Mouse (Mus musculus) cerebellum, postnatal 25 days (tissue): ENCODE data around the gene Wdr77.
"Not testable (repeated sequence)": the region's sequence is repeated elsewhere in the genome, so short reads cannot be mapped to it uniquely, and the experiment has no call there.

Experiments used
- DNase-seq, 2 experiments: peaks; one replicate each; pipeline ENCODE4 v3.0.0; 2021; ENCODE audit warnings: mixed read lengths in 2 of 2

Gene Wdr77

GRCm38 (mm10) chr3:105958974-105959580, at the start of gene Wdr77:
Wdr77 (plus strand) TSS chr3:105959369.
- peak; percentile 97 for DNase-seq

DNA sequence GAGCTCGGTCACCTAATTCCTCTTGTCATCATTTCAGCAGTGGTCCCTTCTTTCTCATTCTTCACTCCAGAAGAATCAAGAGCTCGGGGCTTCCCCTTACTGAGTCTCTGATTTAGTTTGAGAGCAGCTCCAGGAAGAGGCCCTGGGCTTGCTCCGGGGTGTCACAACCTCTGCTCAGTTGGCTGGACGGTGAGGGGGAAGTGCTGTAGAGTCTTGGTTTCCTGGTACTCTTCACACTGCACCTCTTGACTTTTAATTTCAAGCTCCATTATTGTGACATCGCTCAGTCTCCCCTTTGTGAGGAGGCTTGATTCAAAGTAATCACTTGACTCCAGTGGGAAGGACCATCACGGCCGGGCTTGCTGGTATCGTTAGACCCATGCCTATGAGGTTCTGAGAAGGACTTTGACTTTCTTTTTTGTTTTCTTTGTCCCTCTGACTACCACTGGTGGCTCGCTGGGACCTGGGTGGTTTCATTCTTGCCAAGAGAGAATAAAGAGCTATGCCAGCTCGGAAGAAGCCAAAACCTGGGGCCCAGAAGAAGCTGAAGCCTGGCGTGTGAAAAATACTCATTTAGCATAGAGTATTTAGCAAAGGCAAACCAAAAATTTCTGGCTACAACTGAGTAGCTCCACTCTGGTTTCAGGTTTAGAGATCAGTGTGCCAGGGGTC, 48.5 kb upstream of the Wdr77 start:
- no peak for DNase-seq

GRCm38 (mm10) chr3:105912097-105912880, 46.9 kb upstream of the Wdr77 start:
- no peak for DNase-seq

GRCm38 (mm10) chr3:105913839-105914681, 45.1 kb upstream of the Wdr77 start:
- no peak for DNase-seq

DNA sequence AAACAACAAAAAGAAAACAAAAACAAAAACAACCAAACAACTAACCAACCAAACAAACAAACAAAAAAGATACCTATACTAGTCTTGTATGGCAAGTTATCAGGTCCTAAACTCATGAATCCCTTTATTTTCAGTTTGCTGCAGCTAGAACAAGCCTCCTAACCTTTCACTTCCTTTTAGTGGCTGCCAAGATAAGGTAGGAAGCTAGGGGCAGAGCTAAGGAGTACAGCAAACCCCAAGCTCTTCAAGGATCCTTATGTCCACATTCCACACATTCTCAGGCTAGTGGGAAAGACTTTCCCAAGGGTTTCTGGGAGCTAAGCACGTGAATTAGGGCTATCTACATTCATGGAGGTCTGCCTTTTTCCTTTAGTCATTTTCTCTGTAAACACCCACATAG, 43.9 kb upstream of the Wdr77 start:
- no peak for DNase-seq

- not testable (repeated sequence) for DNase-seq
Measured at GRCm38 (mm10) chr3:105916455-105916854, 42.7 kb upstream of the Wdr77 start.

- no peak for DNase-seq
Measured at GRCm38 (mm10) chr3:105917656-105918354, 41.4 kb upstream of the Wdr77 start.

- DNase-seq = no peak
Measured at GRCm38 (mm10) chr3:105918355-105918745, 40.8 kb upstream of the Wdr77 start.

- not testable (repeated sequence) for DNase-seq
Measured at GRCm38 (mm10) chr3:105920743-105921142, 38.4 kb upstream of the Wdr77 start.

GRCm38 (mm10) chr3:105921959-105922358, 37.2 kb upstream of the Wdr77 start:
- no peak for DNase-seq

GRCm38 (mm10) chr3:105924616-105925015, 34.6 kb upstream of the Wdr77 start:
- no peak for DNase-seq

DNA sequence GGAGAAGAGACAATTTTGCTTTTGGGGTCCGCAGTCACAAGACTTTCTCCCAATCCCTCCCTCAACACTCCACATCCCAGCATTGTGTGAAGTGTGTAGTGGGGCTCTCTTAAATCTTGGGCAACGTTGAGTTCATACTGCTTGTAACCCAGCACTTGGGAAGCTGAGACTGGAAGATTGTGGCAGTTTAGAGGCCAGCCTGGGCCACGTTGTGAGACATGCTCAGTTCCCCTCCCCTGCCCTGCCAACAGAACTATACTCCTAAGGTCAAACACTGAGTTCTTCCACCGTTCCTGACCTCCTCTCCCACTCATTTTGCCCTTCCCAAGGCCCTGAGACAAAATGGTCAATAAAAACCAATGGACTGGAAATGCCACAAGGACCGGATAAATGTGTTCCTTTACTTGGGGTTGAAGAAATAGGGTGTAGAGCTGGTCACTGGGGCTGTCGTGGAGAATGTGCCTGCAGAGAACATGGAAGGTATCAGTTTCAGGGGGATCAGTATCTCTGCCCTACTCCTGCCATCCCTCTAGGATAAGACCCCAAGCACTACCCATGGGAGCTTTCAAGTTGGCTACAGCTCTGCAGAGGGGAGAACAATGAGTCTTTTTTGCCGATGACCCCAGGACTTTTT, 31.5 kb upstream of the Wdr77 start:
- no peak for DNase-seq

DNA sequence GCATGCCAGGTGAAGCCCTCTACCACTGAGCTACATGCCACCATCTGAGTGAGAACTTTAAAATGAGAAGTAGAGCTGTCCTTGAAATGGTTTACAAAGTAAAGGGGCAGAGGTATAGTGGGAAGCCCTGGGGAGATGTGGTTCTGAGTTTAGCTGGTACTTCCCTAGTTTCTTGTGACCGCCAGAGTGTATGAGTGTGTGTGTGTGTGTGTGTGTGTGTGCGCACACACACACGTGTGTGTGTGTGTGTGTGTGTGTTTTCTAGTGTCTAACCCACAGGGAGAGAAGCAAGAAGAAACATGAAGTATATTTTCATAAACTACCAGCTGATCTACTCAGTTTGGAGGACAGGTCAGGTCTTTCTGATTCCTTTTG, 31.0 kb upstream of the Wdr77 start:
- DNase-seq = no peak

DNA sequence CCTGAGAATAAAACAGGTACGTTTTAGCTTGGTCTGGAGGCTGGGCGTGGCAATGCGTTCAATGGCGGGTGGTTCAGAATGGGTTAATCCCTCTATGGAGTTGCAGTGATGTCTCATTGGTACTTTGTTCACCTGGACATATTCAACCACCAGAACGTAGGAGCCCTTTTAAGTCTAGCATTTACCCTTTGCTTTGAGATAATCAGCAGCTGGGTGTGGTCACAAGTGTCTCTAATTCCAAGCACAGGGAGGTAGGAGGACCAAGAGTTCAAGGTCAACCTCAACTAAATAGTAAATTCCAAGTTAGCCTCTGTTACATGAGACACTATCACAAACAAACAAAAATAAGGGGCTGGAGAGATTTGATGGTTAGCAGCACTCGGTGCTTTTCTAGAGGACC, 30.4 kb upstream of the Wdr77 start:
- DNase-seq = no peak

DNA sequence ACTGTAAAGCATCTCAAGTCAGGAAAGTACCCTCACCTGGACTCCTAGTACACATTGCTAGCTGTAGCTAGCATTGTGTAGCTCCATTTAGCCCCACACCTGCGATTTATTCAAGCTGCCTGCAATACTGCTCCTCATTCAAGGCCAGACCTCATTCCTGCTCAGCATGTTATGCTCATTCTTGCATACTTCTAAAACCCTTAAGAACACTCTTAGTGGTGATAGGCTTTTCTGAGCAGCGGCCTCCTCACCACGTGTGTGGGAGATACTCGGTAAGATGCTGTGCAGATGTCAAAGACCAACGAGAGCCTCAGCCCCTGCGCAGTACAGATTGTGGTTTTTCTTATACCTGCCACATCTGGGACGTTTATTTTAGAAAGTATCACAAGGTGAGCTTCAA, 29.3 kb upstream of the Wdr77 start:
- no peak for DNase-seq

DNA sequence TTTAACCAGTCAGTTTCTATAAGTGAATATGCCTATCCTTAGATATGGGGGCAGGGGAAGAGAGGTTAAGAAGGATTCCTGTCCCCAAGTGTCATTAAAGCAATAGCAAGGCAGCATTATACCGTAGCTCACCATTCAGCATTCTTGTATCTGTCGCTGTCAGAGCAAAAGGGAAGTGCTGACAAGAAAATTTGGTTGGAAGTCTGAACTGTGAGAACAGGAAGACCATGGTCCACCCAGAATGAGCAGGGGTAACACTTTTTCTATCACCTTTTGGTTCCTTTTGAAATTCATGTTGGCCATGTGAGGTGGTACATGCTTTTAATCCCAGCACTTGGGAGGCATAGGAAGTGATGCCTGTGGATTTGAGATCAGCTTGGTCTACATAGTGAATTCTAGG, 28.1 kb upstream of the Wdr77 start:
- DNase-seq = no peak

DNA sequence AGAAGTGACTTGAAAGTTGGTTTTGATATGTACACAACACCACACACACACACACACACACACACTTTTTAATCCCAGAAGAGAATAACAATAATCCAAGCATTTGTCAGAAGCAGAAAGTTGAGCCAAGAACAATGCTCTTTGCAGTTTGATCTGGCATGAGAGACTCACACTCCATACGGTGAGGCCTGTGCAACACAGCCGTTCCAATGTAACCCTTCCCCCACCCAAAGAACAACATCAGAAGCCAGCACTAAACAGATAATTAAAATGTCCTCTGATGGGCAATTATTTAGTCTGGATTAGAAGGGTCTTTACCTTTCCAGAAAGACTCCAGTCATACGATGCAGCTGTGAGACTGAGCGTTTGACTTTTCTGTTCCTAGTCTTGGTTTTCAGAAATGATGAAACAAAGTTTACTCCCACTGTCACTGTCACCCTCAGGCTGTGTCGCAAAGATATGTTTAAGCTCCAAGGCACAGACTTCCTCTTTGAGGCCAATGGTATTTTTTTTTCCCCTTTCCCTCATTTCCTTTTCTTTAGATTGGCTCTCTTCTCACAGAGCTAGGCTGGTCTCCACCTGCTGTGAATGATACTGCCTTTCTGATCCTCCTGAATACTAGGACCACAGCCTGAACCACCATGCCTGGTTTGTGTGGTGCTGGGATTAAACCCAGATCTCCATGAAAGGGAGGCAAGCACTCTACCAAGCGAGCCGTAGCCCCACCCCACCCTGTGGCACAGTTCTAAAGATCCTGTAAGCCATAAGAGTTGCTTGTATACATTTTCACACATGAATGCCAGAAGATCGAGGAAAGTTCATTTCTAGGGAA, 26.7 kb upstream of the Wdr77 start, which contains the start of gene I830077J02Rik:
Gene I830077J02Rik, minus strand, starts transcription at position 425 of the 832 bp plus-strand sequence.
- DNase-seq = no peak

DNA sequence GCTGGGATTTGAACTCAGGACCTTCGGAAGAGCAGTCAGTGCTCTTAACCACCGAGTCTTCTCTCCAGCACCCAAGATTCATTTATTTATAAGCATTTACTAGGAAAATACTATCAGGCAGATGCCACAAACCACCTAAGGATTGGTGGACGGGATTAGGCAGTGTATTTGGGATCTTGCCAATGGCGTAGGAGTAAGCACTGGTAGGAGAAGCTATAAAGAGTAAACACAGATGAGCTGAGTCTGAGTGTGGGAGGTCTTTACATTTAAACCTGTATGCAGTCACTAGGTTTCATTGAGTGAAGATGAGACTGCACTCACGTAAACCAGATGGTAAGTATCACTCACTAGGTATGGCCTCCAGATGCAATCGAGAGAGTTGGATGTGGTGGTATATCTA, 25.2 kb upstream of the Wdr77 start:
- DNase-seq = no peak

DNA sequence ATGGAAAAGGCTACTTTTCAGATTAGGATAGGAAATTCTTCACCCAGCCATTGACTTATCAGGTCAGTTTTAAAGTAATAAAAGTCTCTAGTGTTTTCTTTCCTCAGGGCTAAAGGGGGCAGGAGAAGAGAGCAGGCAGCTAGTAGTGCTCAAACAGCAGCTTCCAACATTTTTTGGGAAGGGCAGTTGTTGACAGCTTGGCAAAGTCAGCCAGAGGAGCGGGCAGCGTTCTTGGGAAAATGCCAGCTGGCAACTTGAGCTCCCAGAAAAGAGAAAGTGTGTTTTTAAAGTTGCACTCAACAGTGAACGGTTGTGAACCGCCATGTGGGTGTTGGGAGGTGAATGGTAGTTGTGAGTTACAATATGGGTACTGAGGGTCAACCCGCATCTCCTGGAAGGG, 24.1 kb upstream of the Wdr77 start:
- peak in 1 of 2 experiments; percentile 40 for DNase-seq

GRCm38 (mm10) chr3:105936111-105936510, 23.1 kb upstream of the Wdr77 start:
- DNase-seq = no peak

DNA sequence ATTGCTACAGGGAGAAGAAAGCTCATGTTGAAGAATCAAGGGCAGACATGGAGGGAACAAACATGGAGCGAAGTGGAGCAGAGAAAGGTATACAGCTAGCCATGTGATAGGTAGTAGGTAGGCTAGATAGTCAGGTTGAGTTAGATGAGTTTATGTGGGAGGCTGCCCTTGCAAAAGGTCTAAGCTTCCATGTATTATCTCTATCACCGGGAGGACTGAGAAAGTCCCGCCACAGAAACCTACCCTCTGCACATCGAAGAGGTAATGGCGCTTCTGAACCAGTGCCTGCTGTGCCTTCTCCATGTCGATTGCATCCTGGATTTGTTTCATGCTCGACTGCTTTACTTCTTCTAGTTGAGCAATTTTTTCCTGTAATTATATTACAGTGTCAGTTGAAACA, 7.8 kb upstream of the Wdr77 start:
- no peak for DNase-seq
